Mouse (Mus musculus): ENCODE measurements around the gene Ak9.

- TF ChIP-seq POLR2A (IDR thresholded peaks at IDR 0.05; ENCODE audit: low read depth, low read length) (no peak), CTCF (IDR thresholded peaks at IDR 0.05; ENCODE audit: borderline replicate concordance, insufficient read depth, low read length) (no peak)
Measured at GRCm38 (mm10) chr10:41288074-41288473, 15.7 kb upstream of the Ak9 start.
